Mouse (Mus musculus): ENCODE measurements around the gene Fam227b. TPM values are rescaled to one million over a fixed set of nuclear protein-coding genes. Genes with fewer than 3 reads are reported as not detected.

Gene Fam227b
- polyA plus RNA-seq, 1 experiment from 2014 or later: not detected

DNA sequence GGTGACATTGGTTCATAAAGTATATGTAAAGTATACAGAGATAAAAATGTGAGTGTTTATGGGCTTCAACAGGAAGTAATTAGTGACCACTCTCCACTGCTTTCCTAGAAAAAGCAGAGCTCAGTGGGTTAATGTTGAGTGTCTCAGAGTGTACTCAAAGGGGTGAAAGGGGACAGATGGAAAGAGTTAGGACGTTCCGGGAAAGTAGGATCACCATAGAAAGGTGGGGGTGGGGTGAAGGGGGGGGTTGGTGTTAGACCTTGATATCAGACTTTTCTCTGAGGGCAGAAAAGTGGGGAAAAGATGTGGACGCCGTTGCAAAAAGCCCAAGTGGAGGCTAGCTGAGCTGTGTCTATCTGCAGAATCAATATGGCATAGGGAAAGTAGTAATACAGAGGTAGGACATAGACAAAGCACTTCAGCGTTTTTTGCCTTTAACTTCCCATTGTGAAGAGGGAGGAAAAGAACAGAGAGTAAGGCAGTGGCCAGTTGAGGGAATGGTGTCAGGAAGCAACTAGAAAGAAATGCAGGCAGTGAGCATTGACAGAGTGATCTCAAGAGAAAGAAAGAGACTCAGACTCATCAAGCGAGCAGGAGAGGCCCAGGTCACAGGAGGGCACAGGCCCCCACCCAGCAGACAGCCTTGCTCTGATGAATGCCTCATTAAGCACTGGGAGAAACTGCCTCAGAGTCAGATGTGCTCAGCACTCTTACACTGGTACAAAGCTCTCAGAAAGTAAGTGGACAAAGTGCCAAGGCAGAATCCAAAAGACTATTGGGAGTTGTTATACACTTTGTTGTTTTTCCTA lies 98.9 kb downstream of the Fam227b start:
- Histone ChIP-seq H3K4me3 (no peak overlapping the region), H3K27me3 (no peaks in the 10 kb centered on the region), H3K27ac (no peak overlapping the region), H3K4me1 (peaks cover 5% of the 10 kb centered on the region; the same call in 1 of the 2 replicates), H3K9ac (no peak overlapping the region), H3K9me3 (replicated peaks) (no peaks in the 10 kb centered on the region), H3K36me3 (no peaks in the 10 kb centered on the region), H3K4me2 (replicated peaks) (no peak overlapping the region)
- no peak for ATAC-seq (ENCODE audit: low FRiP score)
- 24% methylated on average over 6 of the region's 6 CpGs for WGBS

GRCm38 (mm10) chr2:126045621-126046020 lies 106.2 kb downstream of the Fam227b start:
- no peak for ATAC-seq (ENCODE audit: low FRiP score)
- H3K9ac ChIP-seq: no peak overlapping the region
- peaks cover 5% of the 10 kb centered on the region; the same call in 1 of the 2 replicates for H3K4me1 ChIP-seq
- H3K4me3 ChIP-seq: no peak overlapping the region
- H3K9me3 ChIP-seq (replicated peaks): no peaks in the 10 kb centered on the region
- no peak overlapping the region for H3K27ac ChIP-seq
- WGBS: 93% methylated on average over 5 of the region's 5 CpGs
- H3K27me3 ChIP-seq: no peaks in the 10 kb centered on the region
- no peaks in the 10 kb centered on the region for H3K36me3 ChIP-seq
- H3K4me2 ChIP-seq (replicated peaks): no peak overlapping the region

DNA sequence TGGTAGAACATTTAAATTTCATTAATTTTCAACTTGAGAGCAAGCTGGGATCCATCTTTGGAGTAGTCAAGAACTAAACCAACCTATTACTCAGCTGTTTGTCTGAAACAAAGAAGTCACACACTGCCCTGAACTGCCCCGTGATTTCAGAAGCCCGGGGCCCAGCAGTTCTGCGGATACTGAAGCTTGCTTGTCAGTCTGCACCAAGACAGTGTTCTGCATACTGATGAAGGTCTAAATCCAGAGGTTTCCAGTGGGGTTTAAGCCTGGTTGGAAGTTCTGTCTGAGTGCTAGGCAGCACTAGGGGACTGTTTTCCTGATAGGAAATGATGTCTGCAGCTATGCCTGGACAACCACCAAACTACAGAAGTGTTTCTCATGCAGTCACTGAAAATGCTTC lies 109.1 kb downstream of the Fam227b start:
- Histone ChIP-seq H3K4me3 (no peak overlapping the region), H3K27ac (no peak overlapping the region), H3K36me3 (no peaks in the 10 kb centered on the region), H3K9me3 (replicated peaks) (no peaks in the 10 kb centered on the region), H3K27me3 (no peaks in the 10 kb centered on the region), H3K4me1 (peaks cover 5% of the 10 kb centered on the region; the same call in 1 of the 2 replicates), H3K4me2 (replicated peaks) (no peak overlapping the region), H3K9ac (no peak overlapping the region)
- 45% methylated on average over 3 of the region's 3 CpGs for WGBS
- ATAC-seq (ENCODE audit: low FRiP score): no peak

- H3K4me2 ChIP-seq (replicated peaks): no peak overlapping the region
- ATAC-seq (ENCODE audit: low FRiP score): no peak
Measured at GRCm38 (mm10) chr2:126041237-126041636, 110.6 kb downstream of the Fam227b start.

GRCm38 (mm10) chr2:126040651-126041050 lies 111.2 kb downstream of the Fam227b start:
- WGBS: 95% methylated on average over 2 of the region's 2 CpGs
- Histone ChIP-seq H3K9ac (no peak overlapping the region), H3K27me3 (no peaks in the 10 kb centered on the region), H3K4me3 (no peak overlapping the region), H3K27ac (no peak overlapping the region), H3K4me1 (peaks cover 5% of the 10 kb centered on the region; the same call in 1 of the 2 replicates), H3K36me3 (no peaks in the 10 kb centered on the region), H3K4me2 (replicated peaks) (no peak overlapping the region), H3K9me3 (replicated peaks) (no peaks in the 10 kb centered on the region)
- no peak for ATAC-seq (ENCODE audit: low FRiP score)

More at GRCm38 (mm10) chr2:126041237-126041636, 110.6 kb downstream of the Fam227b start:
- 91% methylated on average over 6 of the region's 6 CpGs for WGBS
- H3K27me3 ChIP-seq: no peaks in the 10 kb centered on the region
- H3K4me3 ChIP-seq: no peak overlapping the region
- peaks cover 5% of the 10 kb centered on the region; the same call in 1 of the 2 replicates for H3K4me1 ChIP-seq
- no peaks in the 10 kb centered on the region for H3K36me3 ChIP-seq
- no peak overlapping the region for H3K9ac ChIP-seq
- H3K9me3 ChIP-seq (replicated peaks): no peaks in the 10 kb centered on the region
- no peak overlapping the region for H3K27ac ChIP-seq

DNA sequence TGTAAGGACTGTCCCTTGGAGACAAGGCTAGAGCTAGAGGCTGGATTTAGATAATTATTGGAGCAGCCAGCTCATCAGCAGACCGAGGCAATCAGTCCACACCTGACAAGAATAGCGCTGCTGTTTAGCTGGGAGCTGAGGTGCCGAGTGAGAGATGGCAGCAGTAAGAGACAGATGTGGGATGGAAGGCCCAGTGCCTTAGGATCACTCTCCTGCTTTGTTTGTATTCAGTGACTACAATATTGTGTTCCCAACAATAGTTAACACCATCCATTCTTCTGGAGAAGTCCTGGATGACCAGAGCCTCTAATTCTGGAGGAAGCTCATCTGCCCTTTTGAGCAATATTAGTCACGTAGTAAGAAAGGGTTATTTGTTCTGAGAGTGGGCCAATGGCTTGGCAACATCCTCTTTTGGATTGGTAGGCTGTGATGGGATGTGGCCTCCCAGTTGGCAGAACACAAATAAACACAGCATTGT lies 112.4 kb downstream of the Fam227b start:
- Histone ChIP-seq H3K27me3 (no peaks in the 10 kb centered on the region), H3K4me2 (replicated peaks) (no peak overlapping the region), H3K4me3 (no peak overlapping the region), H3K9me3 (replicated peaks) (no peaks in the 10 kb centered on the region), H3K4me1 (peaks cover 5% of the 10 kb centered on the region; the same call in 1 of the 2 replicates), H3K36me3 (no peaks in the 10 kb centered on the region), H3K27ac (no peak overlapping the region), H3K9ac (no peak overlapping the region)
- ATAC-seq (ENCODE audit: low FRiP score): no peak
- 56% methylated on average over 4 of the region's 4 CpGs for WGBS

DNA sequence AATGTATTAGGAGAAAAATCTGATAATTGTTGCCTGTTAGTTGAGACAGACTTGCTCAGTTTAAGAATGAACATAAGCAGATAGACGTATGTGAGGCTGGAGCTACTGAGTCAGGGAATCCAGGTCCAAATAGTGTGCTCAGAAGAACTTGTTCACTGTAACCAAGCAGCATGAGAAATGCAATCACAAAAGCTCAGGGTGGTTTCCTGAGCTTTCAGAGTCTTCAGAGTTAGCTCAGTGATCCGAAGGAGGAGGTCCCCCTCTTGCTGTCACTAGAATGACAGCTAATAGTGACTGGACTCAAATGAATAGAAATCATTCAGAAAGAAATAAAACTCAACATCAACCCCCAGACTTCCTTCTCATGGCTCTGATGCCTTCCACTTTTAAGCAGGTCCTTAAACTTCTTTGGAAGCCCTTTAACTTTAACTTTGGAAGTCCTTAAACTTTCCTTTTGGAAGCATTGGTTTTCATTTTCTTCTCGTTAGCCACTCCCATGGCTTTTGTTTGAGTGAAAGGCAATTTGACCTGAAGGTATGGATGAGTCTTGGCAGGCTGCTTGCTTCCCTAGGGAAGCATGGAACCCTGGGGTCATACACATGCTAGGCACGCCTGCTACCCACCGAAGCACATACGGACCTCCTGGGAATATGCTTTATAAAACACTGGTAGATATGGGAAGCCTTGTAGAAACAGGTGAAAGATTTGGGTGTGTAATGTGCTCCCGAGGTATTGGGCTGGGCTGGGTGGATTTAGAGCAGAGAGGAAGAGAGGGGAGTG lies 113.4 kb downstream of the Fam227b start:
- no peak for ATAC-seq (ENCODE audit: low FRiP score)
- H3K27ac ChIP-seq: no peak overlapping the region
- no peaks in the 10 kb centered on the region for H3K36me3 ChIP-seq
- H3K9ac ChIP-seq: no peak overlapping the region
- H3K4me3 ChIP-seq: no peak overlapping the region
- H3K4me1 ChIP-seq: peaks cover 5% of the 10 kb centered on the region; the same call in 1 of the 2 replicates
- 56% methylated on average over 7 of the region's 7 CpGs for WGBS
- no peaks in the 10 kb centered on the region for H3K27me3 ChIP-seq
- H3K9me3 ChIP-seq (replicated peaks): no peaks in the 10 kb centered on the region
- no peak overlapping the region for H3K4me2 ChIP-seq (replicated peaks)

- 83% methylated on average over 4 of the region's 4 CpGs for WGBS
- no peak overlapping the region for H3K4me3 ChIP-seq
- H3K9ac ChIP-seq: no peak overlapping the region
- no peaks in the 10 kb centered on the region for H3K27me3 ChIP-seq
- H3K9me3 ChIP-seq (replicated peaks): no peaks in the 10 kb centered on the region
- H3K4me1 ChIP-seq: no peaks in the 10 kb centered on the region
- ATAC-seq (ENCODE audit: low FRiP score): no peak
- H3K36me3 ChIP-seq: no peaks in the 10 kb centered on the region
- no peak overlapping the region for H3K27ac ChIP-seq
- H3K4me2 ChIP-seq (replicated peaks): no peak overlapping the region
Measured at GRCm38 (mm10) chr2:126036121-126036520, 115.7 kb downstream of the Fam227b start.

DNA sequence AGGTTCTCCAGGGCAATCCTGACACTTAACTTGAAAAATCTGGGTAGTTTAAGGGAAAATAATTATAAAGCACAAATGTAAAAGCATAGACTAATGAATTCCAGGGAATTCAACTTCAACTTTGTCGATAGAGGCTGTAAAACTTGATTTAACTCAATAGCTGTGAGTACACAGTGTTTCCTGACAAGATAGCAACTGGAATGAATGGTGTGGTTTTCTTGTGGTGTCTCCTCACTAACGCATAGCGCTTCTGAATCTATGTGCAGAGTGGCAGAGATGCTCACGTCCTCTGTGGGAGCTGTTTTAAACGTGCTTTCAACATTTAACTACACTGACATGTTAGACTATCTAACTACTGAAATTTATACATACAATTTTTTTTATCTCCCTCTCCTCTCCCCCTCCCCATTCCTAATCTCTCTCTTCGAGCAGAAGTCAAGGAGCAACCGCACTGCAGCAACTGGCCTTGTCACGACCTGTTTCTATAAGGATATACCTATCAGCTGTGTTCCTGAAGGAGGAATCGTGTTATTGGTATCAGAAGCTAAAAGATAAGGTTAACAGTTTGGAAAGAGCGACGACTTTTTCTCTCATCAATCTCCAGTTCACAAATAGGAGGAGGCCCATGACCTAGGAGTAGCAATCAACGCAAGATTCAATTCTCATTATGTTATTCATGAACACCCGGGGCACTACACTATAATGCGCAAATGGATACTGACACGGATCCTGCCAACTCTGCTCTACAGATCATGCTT lies 116.6 kb downstream of the Fam227b start:
- H3K27me3 ChIP-seq: no peaks in the 10 kb centered on the region
- ATAC-seq (ENCODE audit: low FRiP score): no peak
- no peak overlapping the region for H3K9ac ChIP-seq
- no peaks in the 10 kb centered on the region for H3K36me3 ChIP-seq
- no peaks in the 10 kb centered on the region for H3K9me3 ChIP-seq (replicated peaks)
- H3K27ac ChIP-seq: no peak overlapping the region
- no peak overlapping the region for H3K4me2 ChIP-seq (replicated peaks)
- H3K4me1 ChIP-seq: no peaks in the 10 kb centered on the region
- H3K4me3 ChIP-seq: no peak overlapping the region
- 79% methylated on average over 15 of the region's 15 CpGs for WGBS

DNA sequence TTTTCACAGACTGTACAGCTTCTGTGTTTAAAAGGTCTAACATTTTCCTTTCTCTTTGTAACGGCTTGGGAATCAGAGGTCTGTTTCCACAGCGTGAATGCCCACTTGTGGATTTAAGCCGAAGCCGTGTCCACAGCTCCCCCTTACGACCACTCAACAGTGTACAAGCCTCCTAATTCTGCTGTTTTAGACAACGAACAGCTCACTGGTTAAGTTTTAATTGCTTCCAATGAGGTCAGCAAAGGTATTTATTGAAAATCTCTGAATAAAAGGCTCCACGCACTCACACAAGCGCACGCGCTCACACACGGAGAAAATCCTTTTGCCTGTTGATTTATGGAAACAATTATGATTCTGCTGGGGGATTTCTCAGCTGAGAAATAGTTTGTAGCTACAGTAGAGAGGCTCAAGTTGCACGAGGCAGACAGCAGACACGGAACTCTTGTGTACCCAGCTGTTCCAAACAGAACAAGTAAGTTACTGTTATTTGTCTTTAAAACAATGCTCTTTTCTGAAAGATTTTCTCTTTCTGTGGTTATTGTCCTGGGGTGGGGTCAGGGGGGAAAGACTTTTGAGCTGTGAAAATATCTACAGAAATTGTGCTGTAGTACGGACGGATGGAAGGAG lies 117.3 kb downstream of the Fam227b start, which contains the start of gene Fgf7:
Fgf7 (plus strand) TSS at position 280 of the 627 bp plus-strand sequence.
- H3K27me3 ChIP-seq: no peaks in the 10 kb centered on the region
- H3K4me2 ChIP-seq (replicated peaks): no peak within 1 kb of the TSS
- no peaks in the 10 kb centered on the region for H3K36me3 ChIP-seq
- no peak within 1 kb of the TSS for H3K4me3 ChIP-seq
- 61% methylated on average over 15 of the region's 15 CpGs for WGBS
- H3K9ac ChIP-seq: no peak within 1 kb of the TSS
- H3K27ac ChIP-seq: no peak within 1 kb of the TSS
- ATAC-seq (ENCODE audit: low FRiP score): no peak
- H3K4me1 ChIP-seq: no peaks in the 10 kb centered on the region
- no peaks in the 10 kb centered on the region for H3K9me3 ChIP-seq (replicated peaks)

GRCm38 (mm10) chr2:126033114-126033972 lies 118.5 kb downstream of the Fam227b start:
- Histone ChIP-seq H3K4me2 (replicated peaks) (no peak overlapping the region), H3K27me3 (no peaks in the 10 kb centered on the region), H3K9me3 (replicated peaks) (no peaks in the 10 kb centered on the region), H3K4me1 (no peaks in the 10 kb centered on the region), H3K4me3 (no peak overlapping the region), H3K9ac (no peak overlapping the region), H3K36me3 (no peaks in the 10 kb centered on the region), H3K27ac (no peak overlapping the region)
- WGBS: 79% methylated on average over 8 of the region's 8 CpGs
- no peak for ATAC-seq (ENCODE audit: low FRiP score)

All from hindbrain, embryonic 12.5 days (tissue).